Mouse (Mus musculus): ENCODE measurements around the gene Trpm3. TPM values are rescaled to one million over a fixed set of nuclear protein-coding genes. Genes with fewer than 3 reads are reported as not detected.

Trpm3 gene
- polyA plus RNA-seq, 1 experiment from 2014 or later: 0.23 TPM

GRCm38 (mm10) chr19:22665401-22665800, 526.6 kb downstream of the Trpm3 start:
- Histone ChIP-seq H3K36me3 (ENCODE audit: control insufficient read depth, insufficient read depth) (no peaks in the 10 kb centered on the region), H3K9me3 (ENCODE audit: control insufficient read depth) (no peaks in the 10 kb centered on the region), H3K4me1 (replicated peaks; ENCODE audit: control insufficient read depth, insufficient read depth, low read length) (no peaks in the 10 kb centered on the region), H3K27ac (ENCODE audit: low read depth, low read length) (no peak overlapping the region), H3K4me3 (ENCODE audit: low read depth, low read length) (no peak overlapping the region), H3K4me2 (replicated peaks; ENCODE audit: low read depth) (no peak overlapping the region), H3K9ac (ENCODE audit: low read depth, low read length) (no peak overlapping the region), H3K27me3 (replicated peaks; ENCODE audit: control insufficient read depth, insufficient read depth, low read length) (no peaks in the 10 kb centered on the region)
- WGBS: 79% methylated on average over 4 of the region's 4 CpGs
- no peak for TF ChIP-seq CTCF (IDR thresholded peaks at IDR 0.05; ENCODE audit: low read depth)
- ATAC-seq: no peak

- no peak for TF ChIP-seq CTCF (IDR thresholded peaks at IDR 0.05; ENCODE audit: low read depth)
- Histone ChIP-seq H3K27me3 (replicated peaks; ENCODE audit: control insufficient read depth, insufficient read depth, low read length) (no peaks in the 10 kb centered on the region), H3K4me1 (replicated peaks; ENCODE audit: control insufficient read depth, insufficient read depth, low read length) (no peaks in the 10 kb centered on the region), H3K4me3 (ENCODE audit: low read depth, low read length) (no peak overlapping the region), H3K9me3 (ENCODE audit: control insufficient read depth) (no peaks in the 10 kb centered on the region), H3K4me2 (replicated peaks; ENCODE audit: low read depth) (no peak overlapping the region), H3K27ac (ENCODE audit: low read depth, low read length) (no peak overlapping the region), H3K36me3 (ENCODE audit: control insufficient read depth, insufficient read depth) (no peaks in the 10 kb centered on the region), H3K9ac (ENCODE audit: low read depth, low read length) (no peak overlapping the region)
- whole genome bisulfite sequencing: 89% methylated on average over 8 of the region's 8 CpGs
- ATAC-seq: no peak
These were observed 531.4 kb downstream of the Trpm3 start for GRCm38 (mm10) chr19:22670222-22670621.

- Histone ChIP-seq H3K9me3 (ENCODE audit: control insufficient read depth) (no peaks in the 10 kb centered on the region), H3K27ac (ENCODE audit: low read depth, low read length) (no peak overlapping the region), H3K4me2 (replicated peaks; ENCODE audit: low read depth) (no peak overlapping the region), H3K9ac (ENCODE audit: low read depth, low read length) (no peak overlapping the region), H3K4me3 (ENCODE audit: low read depth, low read length) (no peak overlapping the region), H3K36me3 (ENCODE audit: control insufficient read depth, insufficient read depth) (no peaks in the 10 kb centered on the region), H3K4me1 (replicated peaks; ENCODE audit: control insufficient read depth, insufficient read depth, low read length) (no peaks in the 10 kb centered on the region), H3K27me3 (replicated peaks; ENCODE audit: control insufficient read depth, insufficient read depth, low read length) (no peaks in the 10 kb centered on the region)
- ATAC-seq: no peak
- no peak for TF ChIP-seq CTCF (IDR thresholded peaks at IDR 0.05; ENCODE audit: low read depth)
- WGBS: 87% methylated on average over 3 of the region's 3 CpGs
These were observed 534.0 kb downstream of the Trpm3 start for GRCm38 (mm10) chr19:22672892-22673291.

- no peaks in the 10 kb centered on the region for H3K27me3 ChIP-seq (replicated peaks; ENCODE audit: control insufficient read depth, insufficient read depth, low read length)
- no peak overlapping the region for H3K9ac ChIP-seq (ENCODE audit: low read depth, low read length)
- H3K27ac ChIP-seq (ENCODE audit: low read depth, low read length): no peak overlapping the region
- no peaks in the 10 kb centered on the region for H3K9me3 ChIP-seq (ENCODE audit: control insufficient read depth)
- H3K36me3 ChIP-seq (ENCODE audit: control insufficient read depth, insufficient read depth): no peaks in the 10 kb centered on the region
- H3K4me1 ChIP-seq (replicated peaks; ENCODE audit: control insufficient read depth, insufficient read depth, low read length): no peaks in the 10 kb centered on the region
- no peak for TF ChIP-seq CTCF (IDR thresholded peaks at IDR 0.05; ENCODE audit: low read depth)
- no peak overlapping the region for H3K4me3 ChIP-seq (ENCODE audit: low read depth, low read length)
- no peak overlapping the region for H3K4me2 ChIP-seq (replicated peaks; ENCODE audit: low read depth)
- 83% methylated on average over 4 of the region's 4 CpGs for WGBS
- no peak for ATAC-seq
These were observed 537.4 kb downstream of the Trpm3 start for GRCm38 (mm10) chr19:22676206-22676605.

- 94% methylated on average over 6 of the region's 6 CpGs for WGBS
- no peak for ATAC-seq
- H3K27ac ChIP-seq (ENCODE audit: low read depth, low read length): no peak overlapping the region
- H3K4me1 ChIP-seq (replicated peaks; ENCODE audit: control insufficient read depth, insufficient read depth, low read length): no peaks in the 10 kb centered on the region
- no peaks in the 10 kb centered on the region for H3K27me3 ChIP-seq (replicated peaks; ENCODE audit: control insufficient read depth, insufficient read depth, low read length)
- no peak overlapping the region for H3K9ac ChIP-seq (ENCODE audit: low read depth, low read length)
- no peak overlapping the region for H3K4me3 ChIP-seq (ENCODE audit: low read depth, low read length)
- no peak for TF ChIP-seq CTCF (IDR thresholded peaks at IDR 0.05; ENCODE audit: low read depth)
- H3K4me2 ChIP-seq (replicated peaks; ENCODE audit: low read depth): no peak overlapping the region
- H3K9me3 ChIP-seq (ENCODE audit: control insufficient read depth): no peaks in the 10 kb centered on the region
- no peaks in the 10 kb centered on the region for H3K36me3 ChIP-seq (ENCODE audit: control insufficient read depth, insufficient read depth)
These were observed 543.4 kb downstream of the Trpm3 start for GRCm38 (mm10) chr19:22682238-22682637.

- Histone ChIP-seq H3K9me3 (ENCODE audit: control insufficient read depth) (no peaks in the 10 kb centered on the region), H3K4me1 (replicated peaks; ENCODE audit: control insufficient read depth, insufficient read depth, low read length) (no peaks in the 10 kb centered on the region), H3K9ac (ENCODE audit: low read depth, low read length) (no peak overlapping the region), H3K36me3 (ENCODE audit: control insufficient read depth, insufficient read depth) (no peaks in the 10 kb centered on the region), H3K4me2 (replicated peaks; ENCODE audit: low read depth) (no peak overlapping the region), H3K27ac (ENCODE audit: low read depth, low read length) (no peak overlapping the region), H3K4me3 (ENCODE audit: low read depth, low read length) (no peak overlapping the region), H3K27me3 (replicated peaks; ENCODE audit: control insufficient read depth, insufficient read depth, low read length) (no peaks in the 10 kb centered on the region)
- ATAC-seq: no peak
- no peak for TF ChIP-seq CTCF (IDR thresholded peaks at IDR 0.05; ENCODE audit: low read depth)
- 85% methylated on average over 5 of the region's 5 CpGs for WGBS
These were observed 553.1 kb downstream of the Trpm3 start for GRCm38 (mm10) chr19:22691995-22692394.

- H3K9me3 ChIP-seq (ENCODE audit: control insufficient read depth): no peaks in the 10 kb centered on the region
- no peaks in the 10 kb centered on the region for H3K27me3 ChIP-seq (replicated peaks; ENCODE audit: control insufficient read depth, insufficient read depth, low read length)
- H3K36me3 ChIP-seq (ENCODE audit: control insufficient read depth, insufficient read depth): no peaks in the 10 kb centered on the region
- no peak overlapping the region for H3K4me2 ChIP-seq (replicated peaks; ENCODE audit: low read depth)
- no peak for ATAC-seq
- TF ChIP-seq CTCF (IDR thresholded peaks at IDR 0.05; ENCODE audit: low read depth): no peak
- H3K4me1 ChIP-seq (replicated peaks; ENCODE audit: control insufficient read depth, insufficient read depth, low read length): no peaks in the 10 kb centered on the region
- no peak overlapping the region for H3K27ac ChIP-seq (ENCODE audit: low read depth, low read length)
- H3K9ac ChIP-seq (ENCODE audit: low read depth, low read length): no peak overlapping the region
- H3K4me3 ChIP-seq (ENCODE audit: low read depth, low read length): no peak overlapping the region
- WGBS: 78% methylated on average over 4 of the region's 4 CpGs
These were observed 553.7 kb downstream of the Trpm3 start for GRCm38 (mm10) chr19:22692553-22692952.
